Mouse (Mus musculus): ENCODE results near the gene Cnih4. TPM values are rescaled to one million over a fixed set of nuclear protein-coding genes. Genes with fewer than 3 reads are reported as not detected.

Gene Cnih4
- 88.6 and 104 TPM in 2 replicates for polyA plus RNA-seq (2011; ENCODE audit: insufficient read length, low read depth, missing spikeins)

DNA sequence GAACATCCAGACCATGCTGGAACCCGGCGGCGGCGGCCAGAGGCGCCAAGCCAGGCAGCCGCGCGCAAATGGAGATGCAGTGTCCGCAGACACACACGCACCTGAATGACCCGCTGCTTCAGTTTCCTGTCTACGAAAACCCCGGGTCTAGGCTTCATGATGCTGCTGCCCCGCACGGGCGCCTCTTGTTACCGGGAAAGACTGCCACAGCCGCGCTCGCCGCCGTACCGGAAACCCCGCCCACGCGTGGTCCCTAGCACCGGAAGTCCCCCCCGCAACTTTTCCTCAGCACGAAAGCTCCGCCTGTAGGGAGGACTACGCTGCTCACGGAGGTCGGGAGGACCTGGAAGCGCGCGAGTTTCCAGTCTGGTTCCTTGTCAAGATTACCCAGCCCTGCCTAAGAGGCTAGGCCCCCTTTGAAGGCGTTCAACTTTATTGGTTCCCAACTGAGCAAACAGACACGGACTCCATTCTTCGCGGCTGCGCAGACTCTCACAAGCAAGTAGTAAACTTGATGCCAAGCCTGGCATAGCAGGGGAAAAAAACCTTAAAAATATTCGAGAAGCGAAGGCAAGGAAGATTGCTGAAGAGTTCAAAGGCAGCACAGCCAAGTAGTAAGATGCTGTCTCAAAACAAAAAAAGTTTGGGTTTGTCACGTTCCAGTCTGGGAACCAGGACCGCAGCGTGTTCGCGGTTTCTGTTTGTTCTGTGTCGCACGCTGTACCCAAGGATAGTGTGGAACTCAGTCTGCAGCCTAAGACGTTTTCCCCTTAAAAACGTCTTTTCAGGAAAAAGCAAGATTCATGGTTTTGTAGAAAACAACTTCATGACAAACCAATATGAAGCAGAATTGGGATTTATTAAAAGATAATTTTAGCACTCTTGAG, at the start of gene Cnih4, which contains the start of gene Nvl:
Gene Cnih4 (plus strand): TSS at position 744 of the 887 bp plus-strand sequence.
Gene Nvl (minus strand): TSS at position 255 of the 887 bp plus-strand sequence.
- peak within 1 kb of the TSS; percentile 91 for H3K4me3 ChIP-seq (ENCODE audit: insufficient read depth, low read length)

DNA sequence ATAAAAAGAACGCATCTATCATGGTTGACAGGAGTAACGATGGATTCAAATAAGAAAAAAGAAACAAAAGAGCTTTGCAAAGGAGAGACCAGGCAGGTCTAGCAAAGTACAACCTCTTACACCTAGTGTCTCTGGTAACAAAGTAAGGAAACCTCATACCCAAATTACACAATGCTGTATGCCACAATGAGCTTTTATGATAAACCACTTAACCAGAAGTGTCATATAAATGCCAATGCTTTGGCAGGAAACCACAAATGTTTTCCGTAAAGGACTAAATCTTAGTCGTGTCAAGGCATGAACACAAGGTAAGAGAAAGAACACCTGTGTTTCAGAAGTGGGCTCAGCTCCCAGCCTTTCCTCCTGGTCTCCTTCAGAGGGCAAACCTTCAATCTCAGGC, 27.4 kb upstream of the Cnih4 start:
- no peak overlapping the region for H3K27ac ChIP-seq (ENCODE audit: insufficient read depth, low read length)
- H3K4me1 ChIP-seq (ENCODE audit: control insufficient read depth, insufficient read depth, low read length), result no peaks in the 10 kb centered on the region
- TF ChIP-seq POLR2A (IDR thresholded peaks at IDR 0.05; ENCODE audit: low read depth, low read length), result no peak
- TF ChIP-seq CTCF (IDR thresholded peaks at IDR 0.05; ENCODE audit: borderline replicate concordance, insufficient read depth, low read length), result no peak
- no peak overlapping the region for H3K4me3 ChIP-seq (ENCODE audit: insufficient read depth, low read length)

More for the DNA sequence above, at the start of gene Cnih4, which contains the start of gene Nvl:
- TF ChIP-seq POLR2A (IDR thresholded peaks at IDR 0.05; ENCODE audit: low read depth, low read length) (peak; percentile 52), CTCF (IDR thresholded peaks at IDR 0.05; ENCODE audit: borderline replicate concordance, insufficient read depth, low read length) (no peak)
- Histone ChIP-seq H3K27ac (ENCODE audit: insufficient read depth, low read length) (peak within 1 kb of the TSS; percentile 66), H3K4me1 (ENCODE audit: control insufficient read depth, insufficient read depth, low read length) (no peaks in the 10 kb centered on the region; the same call in 1 of the 2 replicates)

GRCm38 (mm10) chr1:181124145-181124544, 20.3 kb upstream of the Cnih4 start:
- TF ChIP-seq POLR2A (IDR thresholded peaks at IDR 0.05; ENCODE audit: low read depth, low read length) (no peak), CTCF (IDR thresholded peaks at IDR 0.05; ENCODE audit: borderline replicate concordance, insufficient read depth, low read length) (no peak)
- Histone ChIP-seq H3K27ac (ENCODE audit: insufficient read depth, low read length) (peak overlapping the region; percentile 34; the same call in 1 of the 2 replicates), H3K4me1 (ENCODE audit: control insufficient read depth, insufficient read depth, low read length) (peaks cover 3% of the 10 kb centered on the region; the same call in 1 of the 2 replicates), H3K4me3 (ENCODE audit: insufficient read depth, low read length) (no peak overlapping the region)

DNA sequence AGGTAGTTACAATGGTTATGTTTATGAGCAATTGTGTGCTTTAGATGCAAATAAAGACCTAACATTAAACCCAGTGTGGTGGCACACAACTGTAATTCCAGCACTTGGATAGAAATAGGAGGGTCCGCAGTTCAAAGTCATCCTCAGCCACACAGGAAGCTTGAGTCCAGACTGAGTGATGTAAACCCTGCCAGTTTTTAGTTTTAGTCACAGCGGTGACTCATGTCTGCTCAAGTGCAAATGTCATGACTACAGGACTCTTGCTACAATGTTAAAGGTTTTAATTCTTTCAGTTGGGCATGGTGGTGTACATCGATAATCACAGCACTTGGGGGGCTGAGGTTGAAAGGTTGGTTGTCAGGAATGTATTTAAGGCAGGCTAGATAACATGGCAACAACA, 18.6 kb upstream of the Cnih4 start:
- H3K27ac ChIP-seq (ENCODE audit: insufficient read depth, low read length), result no peak overlapping the region
- H3K4me1 ChIP-seq (ENCODE audit: control insufficient read depth, insufficient read depth, low read length), result peaks cover 3% of the 10 kb centered on the region; the same call in 1 of the 2 replicates
- no peak overlapping the region for H3K4me3 ChIP-seq (ENCODE audit: insufficient read depth, low read length)
- TF ChIP-seq CTCF (IDR thresholded peaks at IDR 0.05; ENCODE audit: borderline replicate concordance, insufficient read depth, low read length) (no peak), POLR2A (IDR thresholded peaks at IDR 0.05; ENCODE audit: low read depth, low read length) (no peak)

- TF ChIP-seq POLR2A (IDR thresholded peaks at IDR 0.05; ENCODE audit: low read depth, low read length) (no peak), CTCF (IDR thresholded peaks at IDR 0.05; ENCODE audit: borderline replicate concordance, insufficient read depth, low read length) (no peak)
- Histone ChIP-seq H3K27ac (ENCODE audit: insufficient read depth, low read length) (no peak overlapping the region), H3K4me3 (ENCODE audit: insufficient read depth, low read length) (no peak overlapping the region), H3K4me1 (ENCODE audit: control insufficient read depth, insufficient read depth, low read length) (peaks cover 4% of the 10 kb centered on the region; the same call in 1 of the 2 replicates)
Observed at GRCm38 (mm10) chr1:181126766-181127165, 17.7 kb upstream of the Cnih4 start.

DNA sequence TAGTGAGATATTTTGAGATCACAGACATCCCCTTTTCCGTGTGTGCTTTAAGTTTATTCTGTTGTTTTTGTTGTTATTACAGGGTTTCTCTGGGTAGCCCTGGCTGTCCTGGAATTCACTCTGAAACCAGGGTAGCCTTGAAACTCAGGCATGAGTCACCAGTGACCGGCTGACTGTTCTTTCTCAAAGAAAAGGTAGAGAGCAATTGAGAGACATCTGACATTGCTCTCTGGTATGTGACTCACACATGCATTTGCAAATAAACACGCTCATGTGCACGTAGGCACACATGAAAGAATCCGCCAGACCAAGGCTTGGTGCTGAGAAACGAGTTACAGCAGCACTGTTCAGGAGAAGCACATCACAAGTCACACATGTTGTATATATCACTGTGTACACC, 12.6 kb upstream of the Cnih4 start:
- H3K4me1 ChIP-seq (ENCODE audit: control insufficient read depth, insufficient read depth, low read length), result peaks cover 6% of the 10 kb centered on the region
- TF ChIP-seq POLR2A (IDR thresholded peaks at IDR 0.05; ENCODE audit: low read depth, low read length) (no peak), CTCF (IDR thresholded peaks at IDR 0.05; ENCODE audit: borderline replicate concordance, insufficient read depth, low read length) (no peak)

GRCm38 (mm10) chr1:181138730-181139129, 5.8 kb upstream of the Cnih4 start:
- Histone ChIP-seq H3K4me1 (ENCODE audit: control insufficient read depth, insufficient read depth, low read length) (no peaks in the 10 kb centered on the region; the same call in 1 of the 2 replicates), H3K4me3 (ENCODE audit: insufficient read depth, low read length) (no peak overlapping the region), H3K27ac (ENCODE audit: insufficient read depth, low read length) (no peak overlapping the region)
- no peak for TF ChIP-seq POLR2A (IDR thresholded peaks at IDR 0.05; ENCODE audit: low read depth, low read length)

More for the DNA sequence above, 12.6 kb upstream of the Cnih4 start:
- H3K4me3 ChIP-seq (ENCODE audit: insufficient read depth, low read length), result no peak overlapping the region
- H3K27ac ChIP-seq (ENCODE audit: insufficient read depth, low read length), result no peak overlapping the region

DNA sequence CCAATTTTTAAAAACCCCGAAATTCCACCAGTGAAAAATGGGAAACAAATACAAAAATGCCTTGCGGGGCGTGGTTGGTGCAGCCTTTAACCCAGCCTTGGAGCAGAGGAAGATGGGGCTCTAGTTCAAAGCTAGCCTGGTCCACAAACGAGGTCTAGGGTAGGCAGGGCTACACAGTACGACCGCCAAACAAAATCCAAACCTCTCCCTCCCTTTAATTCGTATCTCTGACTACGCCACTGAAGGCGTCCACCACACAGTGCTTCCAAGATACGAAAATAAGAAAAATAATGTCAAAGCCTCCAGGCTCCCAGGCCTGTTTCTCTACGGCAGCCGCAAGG, 914 bp upstream of the Cnih4 start:
- peak overlapping the region; percentile 91 for H3K4me3 ChIP-seq (ENCODE audit: insufficient read depth, low read length)
- TF ChIP-seq POLR2A (IDR thresholded peaks at IDR 0.05; ENCODE audit: low read depth, low read length), result no peak
- peak overlapping the region; percentile 39 for H3K27ac ChIP-seq (ENCODE audit: insufficient read depth, low read length)
- no peaks in the 10 kb centered on the region; the same call in 1 of the 2 replicates for H3K4me1 ChIP-seq (ENCODE audit: control insufficient read depth, insufficient read depth, low read length)

GRCm38 (mm10) chr1:181144966-181145365, 473 bp downstream of the Cnih4 start:
- Histone ChIP-seq H3K4me1 (ENCODE audit: control insufficient read depth, insufficient read depth, low read length) (no peaks in the 10 kb centered on the region; the same call in 1 of the 2 replicates), H3K27ac (ENCODE audit: insufficient read depth, low read length) (peak overlapping the region; percentile 66; the same call in 1 of the 2 replicates), H3K4me3 (ENCODE audit: insufficient read depth, low read length) (peak overlapping the region; percentile 91)
- TF ChIP-seq POLR2A (IDR thresholded peaks at IDR 0.05; ENCODE audit: low read depth, low read length) (no peak), CTCF (IDR thresholded peaks at IDR 0.05; ENCODE audit: borderline replicate concordance, insufficient read depth, low read length) (no peak)

DNA sequence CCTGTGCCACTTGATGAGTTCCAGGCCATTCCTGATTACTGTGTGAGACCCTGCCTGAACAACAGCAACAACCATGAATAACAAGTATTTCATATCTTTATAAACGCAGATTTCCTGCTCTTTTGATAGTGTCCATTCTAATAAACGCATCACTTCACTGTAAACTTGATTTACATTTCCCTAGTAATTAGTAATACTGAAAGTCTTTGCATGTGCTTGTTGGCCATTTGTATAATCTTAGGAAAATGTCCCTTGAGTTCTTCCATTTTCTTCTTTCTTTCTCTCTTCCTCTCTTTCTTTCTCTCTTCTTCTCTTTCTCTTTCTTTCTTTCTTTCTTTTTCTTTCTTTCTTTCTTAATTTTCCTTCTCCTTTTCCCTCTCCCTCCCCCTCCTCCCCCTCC, 1.7 kb downstream of the Cnih4 start:
- no peaks in the 10 kb centered on the region; the same call in 1 of the 2 replicates for H3K4me1 ChIP-seq (ENCODE audit: control insufficient read depth, insufficient read depth, low read length)
- TF ChIP-seq POLR2A (IDR thresholded peaks at IDR 0.05; ENCODE audit: low read depth, low read length) (no peak), CTCF (IDR thresholded peaks at IDR 0.05; ENCODE audit: borderline replicate concordance, insufficient read depth, low read length) (no peak)
- H3K27ac ChIP-seq (ENCODE audit: insufficient read depth, low read length), result no peak overlapping the region
- H3K4me3 ChIP-seq (ENCODE audit: insufficient read depth, low read length), result no peak overlapping the region

Data from embryonic fibroblast, embryonic 13.5 days (primary cell).